Mouse (Mus musculus) 3134 (cell line): Measurements from ENCODE around the gene Sipa1.
A peak's percentile ranks its signal among the peaks of the same experiment; 100 is the strongest.

Experiments used
- DNase-seq: peaks from one replicate; pipeline ENCODE4 v3.0.0-alpha.2; 2011; ENCODE audit warnings: low spot score; ENCODE audit not compliant: insufficient read length; ENCODE audit errors: extremely low read depth

The Sipa1 gene

DNA sequence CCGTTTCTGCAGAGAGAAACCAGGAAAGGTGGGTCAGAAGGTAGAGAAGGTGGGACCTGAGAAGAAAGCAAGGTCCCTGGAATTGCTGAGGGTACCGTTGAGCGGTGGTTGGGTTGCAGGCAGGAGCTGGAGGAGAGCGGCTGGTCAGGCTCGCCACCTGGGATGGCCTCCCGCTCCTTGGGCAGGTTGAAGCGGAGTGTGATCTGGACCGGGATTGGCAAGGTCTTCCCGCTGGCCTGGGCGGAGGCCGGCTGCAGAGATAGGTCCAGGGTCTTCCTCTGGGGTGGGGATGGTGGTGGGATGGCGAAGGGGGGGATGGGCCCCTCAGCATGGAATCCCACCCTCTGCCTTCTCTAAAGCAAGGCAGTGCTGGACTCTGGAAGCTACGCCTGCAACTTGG, 54.8 kb downstream of the Sipa1 start:
- DNase-seq = no peak

DNA sequence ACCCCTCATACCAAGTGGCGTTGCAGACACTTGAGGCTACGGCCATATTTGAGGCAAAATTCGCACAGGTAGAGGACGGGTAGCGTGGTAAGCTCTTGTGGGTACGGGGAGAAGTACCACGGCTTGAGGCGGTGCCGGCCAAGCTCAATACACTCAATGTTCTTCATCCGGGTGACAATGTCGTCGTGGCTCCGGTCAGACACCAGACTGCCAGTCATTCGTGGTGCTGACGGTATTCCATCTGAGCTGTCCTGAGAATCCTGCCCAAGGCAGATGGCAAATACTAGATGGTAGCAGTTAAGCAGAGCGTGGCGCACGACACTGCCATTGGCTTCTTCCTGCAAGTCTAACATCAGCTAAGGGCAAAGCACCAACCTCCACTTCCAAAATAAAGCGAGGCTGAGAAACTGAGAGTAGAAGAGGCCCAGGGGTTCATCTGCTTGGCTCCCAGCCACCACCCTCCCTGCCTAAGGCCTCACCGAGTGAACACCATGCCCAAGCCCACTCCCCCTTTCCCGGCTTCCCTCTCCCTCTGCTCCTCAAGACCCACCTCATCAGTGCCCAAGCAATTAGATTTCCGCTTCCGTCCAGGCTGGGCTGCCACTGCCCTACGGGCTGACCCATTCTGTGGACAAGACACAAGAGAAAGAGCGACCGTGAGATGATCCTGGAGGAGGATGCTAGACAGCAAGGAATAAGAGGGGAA, 55.6 kb downstream of the Sipa1 start:
- no peak for DNase-seq

DNA sequence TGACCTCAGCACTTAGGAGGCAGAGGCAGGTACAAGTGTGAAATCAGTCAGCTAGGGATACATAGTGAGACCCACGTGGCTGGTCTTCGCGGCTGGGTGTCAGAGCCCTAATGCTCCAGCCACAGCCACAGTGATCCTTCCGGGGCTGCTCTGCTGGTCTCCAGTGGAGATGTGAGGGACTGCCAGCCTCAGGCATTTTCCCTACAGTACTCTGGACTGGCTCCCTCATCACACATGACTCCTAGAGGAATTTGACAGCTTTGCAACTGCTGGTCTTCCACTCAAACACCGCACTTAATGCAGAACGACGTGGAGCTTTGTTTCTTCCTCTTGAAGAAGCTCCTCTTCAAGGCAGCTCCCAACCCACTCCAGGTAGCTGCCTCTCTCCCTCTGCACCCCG, 57.3 kb downstream of the Sipa1 start:
- no peak for DNase-seq

DNA sequence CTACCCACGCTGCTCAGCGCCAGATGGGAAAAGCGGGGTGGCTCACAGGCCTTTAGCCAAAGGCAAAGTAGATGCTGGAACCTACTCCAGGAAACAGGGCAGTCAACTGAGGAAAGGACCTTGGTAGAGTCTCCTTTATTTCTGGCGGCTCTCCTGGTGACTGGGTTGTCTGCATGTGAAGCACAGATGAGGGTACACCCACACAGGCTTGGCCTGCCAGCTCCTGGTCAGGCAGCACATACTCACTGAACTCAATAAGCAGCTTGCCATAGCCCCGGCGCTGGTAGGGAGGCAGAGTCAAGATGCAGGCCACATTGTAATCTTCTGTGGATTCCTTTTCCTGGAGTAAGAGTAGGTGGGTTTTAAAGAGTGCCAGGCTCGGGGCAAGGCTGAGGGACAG, 58.4 kb downstream of the Sipa1 start:
- DNase-seq = no peak

DNA sequence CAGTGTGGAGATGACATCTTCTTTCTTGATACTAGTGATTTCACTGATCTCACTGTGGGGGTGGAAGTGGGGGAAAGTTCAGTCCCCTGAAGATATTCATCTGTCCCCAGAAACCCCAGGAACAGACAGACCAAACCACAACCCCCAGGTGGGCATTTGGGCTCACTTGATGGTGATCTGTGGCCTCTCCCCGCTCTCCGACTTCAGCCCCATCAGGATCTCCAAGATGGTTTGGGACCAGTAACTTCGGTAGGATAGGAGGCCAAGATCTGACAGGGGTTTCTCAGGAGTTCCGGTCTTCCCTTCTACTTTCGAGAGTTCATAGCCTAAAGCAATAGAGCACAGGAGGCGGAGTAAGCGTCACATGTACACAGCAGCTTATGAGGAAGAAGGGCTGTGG, 59.8 kb downstream of the Sipa1 start:
- DNase-seq = no peak

DNA sequence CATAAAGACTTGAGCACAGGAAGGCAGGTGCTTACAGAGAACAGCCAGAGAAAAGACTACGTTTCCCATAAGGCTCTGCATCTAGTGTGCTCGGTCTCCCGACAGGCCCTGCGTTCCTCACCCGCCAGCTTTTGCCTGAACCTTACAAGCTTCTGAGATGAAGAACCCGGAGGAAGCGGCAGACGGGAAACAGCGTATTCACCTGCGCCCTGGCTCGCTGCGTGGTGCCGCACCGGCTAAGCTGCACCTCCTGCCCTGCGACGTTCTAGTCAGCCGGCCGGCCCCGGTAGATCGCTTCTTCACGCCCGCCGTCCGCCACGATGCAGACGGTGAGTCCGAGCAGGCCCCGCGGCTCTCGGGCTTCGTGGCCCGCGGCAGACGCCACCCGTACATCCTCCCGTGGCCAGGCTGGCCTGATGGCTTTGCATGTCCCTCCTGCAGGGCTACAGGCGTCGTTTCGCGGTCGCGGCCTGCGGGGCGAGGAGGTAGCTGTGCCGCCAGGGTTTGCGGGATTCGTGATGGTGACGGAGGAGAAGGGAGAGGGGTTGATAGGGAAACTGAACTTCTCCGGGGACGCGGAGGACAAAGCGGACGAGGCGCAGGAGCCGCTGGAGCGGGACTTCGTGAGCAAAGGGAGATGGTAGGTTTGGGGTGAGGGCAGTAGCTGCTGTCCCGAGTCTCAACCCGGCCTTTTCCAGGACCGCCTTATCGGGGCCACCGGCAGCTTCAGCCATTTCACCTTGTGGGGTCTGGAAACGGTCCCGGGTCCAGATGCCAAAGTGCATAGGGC, 61.6 kb downstream of the Sipa1 start, which contains the start of gene Rnaseh2c:
Rnaseh2c (plus strand) TSS at position 122 of the 790 bp plus-strand sequence.
- DNase-seq = peak; percentile 82
